Mouse (Mus musculus) adrenal gland, postnatal 36 days (tissue): Measurements from ENCODE around the gene Lrmda. TPM values are rescaled to one million over a fixed set of nuclear protein-coding genes. Genes with fewer than 3 reads are reported as not detected.

ENCODE experiments used
- DNase-seq, 2 experiments: peaks; one replicate each; pipeline ENCODE4 v3.0.0; 2021; ENCODE audit warnings: mixed read lengths in 1 of 2
- total RNA-seq, 2 experiments: library from RNA; stranded (reverse); gene quantifications; 2 replicates each; pipeline ENCODE4 v1.2.3; 2021

Lrmda gene
- total RNA-seq, 2 experiments from 2014 or later, result 5.2 to 7.2 TPM

- no peak for DNase-seq
Observed at GRCm38 (mm10) chr14:22043420-22043819, 23.9 kb downstream of the Lrmda start.

GRCm38 (mm10) chr14:22046262-22046856 lies 26.8 kb downstream of the Lrmda start:
- DNase-seq, result no peak

GRCm38 (mm10) chr14:22048068-22048899 lies 28.8 kb downstream of the Lrmda start:
- DNase-seq, result no peak

GRCm38 (mm10) chr14:22048900-22049199 lies 29.3 kb downstream of the Lrmda start:
- no peak for DNase-seq

- no peak for DNase-seq
Observed at GRCm38 (mm10) chr14:22049282-22049681, 29.8 kb downstream of the Lrmda start.

- DNase-seq, result peak in 1 of 2 experiments; percentile 7
Observed at GRCm38 (mm10) chr14:22051941-22052664, 32.6 kb downstream of the Lrmda start.

GRCm38 (mm10) chr14:22055630-22056029 lies 36.1 kb downstream of the Lrmda start:
- peak in 1 of 2 experiments; percentile 3 for DNase-seq

- DNase-seq, result no peak
Observed at GRCm38 (mm10) chr14:22056246-22056645, 36.7 kb downstream of the Lrmda start.

- DNase-seq, result no peak
Observed at GRCm38 (mm10) chr14:22058729-22059128, 39.2 kb downstream of the Lrmda start.

GRCm38 (mm10) chr14:22059348-22059861 lies 39.9 kb downstream of the Lrmda start:
- no peak for DNase-seq

- DNase-seq, result no peak
Observed at GRCm38 (mm10) chr14:22060787-22061186, 41.3 kb downstream of the Lrmda start.

GRCm38 (mm10) chr14:22062117-22062855 lies 42.8 kb downstream of the Lrmda start:
- DNase-seq, result no peak

GRCm38 (mm10) chr14:22069169-22069568 lies 49.7 kb downstream of the Lrmda start:
- no peak for DNase-seq

GRCm38 (mm10) chr14:22073385-22073784 lies 53.9 kb downstream of the Lrmda start:
- DNase-seq, result no peak

GRCm38 (mm10) chr14:22074229-22074628 lies 54.7 kb downstream of the Lrmda start:
- no peak for DNase-seq

- no peak for DNase-seq
Observed at GRCm38 (mm10) chr14:22083931-22084330, 64.4 kb downstream of the Lrmda start.

GRCm38 (mm10) chr14:22085411-22085810 lies 65.9 kb downstream of the Lrmda start:
- DNase-seq, result no peak

- DNase-seq, result peak in 1 of 2 experiments; percentile 8
Observed at GRCm38 (mm10) chr14:22088604-22089003, 69.1 kb downstream of the Lrmda start.

- no peak for DNase-seq
Observed at GRCm38 (mm10) chr14:22089331-22089730, 69.8 kb downstream of the Lrmda start.

GRCm38 (mm10) chr14:22089866-22090470 lies 70.5 kb downstream of the Lrmda start:
- DNase-seq, result no peak

- no peak for DNase-seq
Observed at GRCm38 (mm10) chr14:22090778-22091211, 71.3 kb downstream of the Lrmda start.

- DNase-seq, result no peak
Observed at GRCm38 (mm10) chr14:22091306-22091705, 71.8 kb downstream of the Lrmda start.
